Mouse (Mus musculus) olfactory bulb, adult 2 months (tissue): Measurements from ENCODE around the gene Cep295. TPM values are rescaled to one million over a fixed set of nuclear protein-coding genes. Genes with fewer than 3 reads are reported as not detected.
"Not testable (repeated sequence)": the region's sequence is repeated elsewhere in the genome, so short reads cannot be mapped to it uniquely, and the experiment has no call there.

ENCODE experiments used
- H3K27ac ChIP-seq: fragments of 200-500 bp; 2 replicates; pipeline ENCODE4 v1.5.1; 2012; ENCODE audit warnings: low read depth, low read length; ENCODE audit not compliant: insufficient read depth
- H3K4me1 ChIP-seq: fragments of 200-500 bp; 2 replicates; pipeline ENCODE4 v1.6.1; 2012; ENCODE audit warnings: low read length; ENCODE audit not compliant: control insufficient read depth, insufficient read depth
- H3K4me3 ChIP-seq: fragments of 200-500 bp; 2 replicates; pipeline ENCODE4 v1.5.1; 2012; ENCODE audit warnings: mild to moderate bottlenecking, low read depth, low read length, moderate library complexity; ENCODE audit not compliant: insufficient read depth
- CTCF ChIP-seq: fragments of 200-500 bp; IDR thresholded peaks from 2 replicates; pipeline ENCODE4 v1.5.1; 2012; ENCODE audit warnings: low read depth, mild to moderate bottlenecking, low read length, moderate library complexity; ENCODE audit not compliant: insufficient read depth
- POLR2A ChIP-seq: fragments of 200-500 bp; IDR thresholded peaks from 2 replicates; pipeline ENCODE4 v1.6.1; 2012; ENCODE audit warnings: mild to moderate bottlenecking, low read depth, low read length, moderate library complexity; ENCODE audit not compliant: insufficient read depth
- WGBS: fragments of 180-500 bp; shearing (Covaris S2); methylation state at CpG from one replicate; pipeline ENCODE4 v1.1.7; 2018; 5-methylcytosine and 5-hydroxymethylcytosine counted together
- polyA plus RNA-seq: library from polyadenylated mRNA; stranded (reverse); fragments of >200 nt; gene quantifications from 2 replicates; pipeline ENCODE4 v1.2.4, GENCODE M21; 2012; ENCODE audit warnings: low replicate concordance; ENCODE audit not compliant: missing spikeins, insufficient read depth, insufficient read length

Gene Cep295
- polyA plus RNA-seq, 1 experiment = not detected

- TF ChIP-seq CTCF = no peak
- TF ChIP-seq POLR2A = no peak
- H3K4me1 ChIP-seq = peaks cover 2% of the 10 kb centered on the region
- H3K4me3 ChIP-seq = no peak overlapping the region
- H3K27ac ChIP-seq = no peak overlapping the region
- 62% methylated on average over 4 of the region's 4 CpGs for WGBS
These were observed 48.2 kb downstream of the Cep295 start for GRCm38 (mm10) chr9:15309425-15309824.

DNA sequence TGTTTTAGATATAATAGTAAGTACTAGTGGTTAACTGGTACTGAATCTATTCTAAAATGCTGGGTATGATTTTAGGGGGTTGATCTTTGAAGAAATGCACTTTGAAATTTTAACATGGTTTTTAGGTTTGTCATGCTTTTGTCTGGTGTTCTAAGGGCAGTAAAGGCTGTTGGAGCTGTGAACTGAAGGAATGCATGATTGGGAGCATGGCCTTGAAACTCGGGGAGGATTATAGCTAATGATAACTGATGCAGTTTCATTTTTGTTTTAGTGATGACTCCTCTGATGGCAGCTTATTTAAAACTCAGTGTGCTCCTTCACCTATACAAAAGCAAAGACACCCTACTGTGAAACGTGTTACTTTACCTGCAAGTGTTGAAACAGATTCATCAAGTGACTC lies 49.3 kb downstream of the Cep295 start:
- H3K27ac ChIP-seq = no peak overlapping the region
- TF ChIP-seq POLR2A (no peak), CTCF (no peak)
- H3K4me3 ChIP-seq = no peak overlapping the region
- WGBS = 55% methylated on average over 2 of the region's 2 CpGs
- H3K4me1 ChIP-seq = peaks cover 2% of the 10 kb centered on the region

DNA sequence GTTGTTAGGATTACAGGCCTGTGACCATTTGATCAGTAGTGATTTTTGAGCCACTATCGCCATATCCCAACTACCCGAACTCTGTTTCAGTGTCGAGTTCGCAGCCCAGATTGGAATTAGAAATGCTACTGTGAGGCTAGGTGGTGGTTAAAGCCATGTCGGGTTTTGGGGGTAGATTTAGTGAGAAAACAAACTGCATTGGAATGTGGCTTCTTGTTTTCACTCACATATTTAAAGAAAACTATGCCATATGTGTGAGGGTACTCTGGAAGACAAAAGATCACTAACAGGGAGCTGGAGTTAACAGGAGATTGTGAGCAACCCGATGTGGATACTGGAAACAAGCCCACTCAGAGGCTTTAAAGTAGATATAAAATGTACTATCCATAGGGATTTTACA lies 50.3 kb downstream of the Cep295 start:
- WGBS = 7% methylated on average over 6 of the region's 6 CpGs
- Histone ChIP-seq H3K27ac (no peak overlapping the region), H3K4me1 (peaks cover 2% of the 10 kb centered on the region), H3K4me3 (peak overlapping the region; percentile 35)
- no peak for TF ChIP-seq CTCF
- TF ChIP-seq POLR2A = no peak

- Histone ChIP-seq H3K4me3 (peak within 1 kb of the TSS; percentile 55), H3K4me1 (peaks cover 2% of the 10 kb centered on the region), H3K27ac (no peak within 1 kb of the TSS)
- TF ChIP-seq CTCF (no peak), POLR2A (no peak)
- WGBS = under 1% methylated on average over 35 of the region's 35 CpGs
These were observed 51.0 kb downstream of the Cep295 start, which contains the start of gene 4931406C07Rik for GRCm38 (mm10) chr9:15306398-15307119. Gene 4931406C07Rik, minus strand, starts transcription at chr9:15306448.

DNA sequence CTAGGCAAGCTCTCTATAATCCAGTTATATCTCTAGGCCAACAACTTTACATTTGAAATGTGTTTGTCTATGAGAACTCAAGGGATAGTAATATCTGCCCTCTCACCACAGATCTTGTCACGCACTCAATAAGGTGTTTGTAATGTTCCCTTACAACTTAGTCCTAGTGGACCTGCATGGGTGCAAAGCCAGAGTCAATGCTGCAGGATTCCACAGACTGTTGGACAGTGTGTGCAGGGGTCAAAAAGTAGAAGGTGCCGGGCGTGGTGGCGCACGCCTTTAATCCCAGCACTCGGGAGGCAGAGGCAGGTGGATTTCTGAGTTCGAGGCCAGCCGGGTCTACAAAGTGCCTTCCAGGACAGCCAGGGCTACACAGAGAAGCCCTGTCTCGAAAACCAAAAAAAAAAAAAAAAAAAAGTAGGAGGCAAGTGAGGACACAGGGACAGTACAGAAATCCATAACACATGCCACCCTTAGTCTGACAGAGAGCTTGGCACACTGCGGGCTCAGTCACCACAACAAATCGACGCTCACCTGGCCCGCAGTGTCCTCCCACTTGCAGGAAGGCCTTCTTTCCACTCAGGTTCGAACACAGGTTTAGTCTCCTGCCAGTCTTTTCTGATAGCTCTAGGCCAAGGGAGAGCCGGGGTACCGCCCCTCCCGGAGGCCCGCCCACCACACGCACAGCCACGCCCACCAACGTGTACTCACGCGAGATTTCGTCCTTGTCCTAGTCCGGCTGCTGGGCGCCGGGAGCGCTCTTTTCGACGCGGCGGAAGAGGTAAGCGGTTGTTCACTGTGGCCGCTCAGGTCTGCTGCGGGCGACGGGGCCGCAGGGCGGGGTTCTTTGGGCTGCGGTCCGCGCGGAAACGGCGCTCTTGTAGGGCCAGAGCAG lies 51.8 kb downstream of the Cep295 start, which contains the start of gene Taf1d:
Gene Taf1d (plus strand): TSS at position 712 of the 895 bp plus-strand sequence.
- no peak for TF ChIP-seq CTCF
- TF ChIP-seq POLR2A = peak; percentile 94
- H3K4me1 ChIP-seq = peaks cover 6% of the 10 kb centered on the region
- H3K4me3 ChIP-seq = peak within 1 kb of the TSS; percentile 55
- WGBS = 11% methylated on average over 45 of the region's 45 CpGs
- no peak within 1 kb of the TSS for H3K27ac ChIP-seq

DNA sequence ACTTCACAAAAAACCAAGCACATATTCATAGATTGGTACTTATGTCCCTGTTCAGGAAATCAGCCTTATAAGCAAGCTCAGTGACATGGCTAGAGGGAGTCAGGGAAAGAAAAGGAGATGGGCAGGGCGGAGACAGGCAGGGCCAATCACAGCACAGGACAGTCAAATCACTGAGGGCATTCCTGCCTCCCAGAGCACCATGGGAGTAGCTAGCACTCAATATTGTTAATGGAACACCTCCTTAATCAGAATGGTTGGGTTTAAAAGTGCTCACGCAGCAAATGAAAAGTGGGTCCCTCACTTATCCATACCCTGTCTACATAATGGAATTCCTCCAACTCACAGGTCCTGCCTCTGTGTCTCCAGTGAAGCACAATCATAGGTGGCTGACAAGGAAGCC lies 54.7 kb downstream of the Cep295 start:
- peaks cover 6% of the 10 kb centered on the region for H3K4me1 ChIP-seq
- no peak overlapping the region for H3K4me3 ChIP-seq
- no peak overlapping the region for H3K27ac ChIP-seq
- WGBS = 73% methylated on average over 2 of the region's 2 CpGs
- TF ChIP-seq POLR2A = no peak
- TF ChIP-seq CTCF = no peak

DNA sequence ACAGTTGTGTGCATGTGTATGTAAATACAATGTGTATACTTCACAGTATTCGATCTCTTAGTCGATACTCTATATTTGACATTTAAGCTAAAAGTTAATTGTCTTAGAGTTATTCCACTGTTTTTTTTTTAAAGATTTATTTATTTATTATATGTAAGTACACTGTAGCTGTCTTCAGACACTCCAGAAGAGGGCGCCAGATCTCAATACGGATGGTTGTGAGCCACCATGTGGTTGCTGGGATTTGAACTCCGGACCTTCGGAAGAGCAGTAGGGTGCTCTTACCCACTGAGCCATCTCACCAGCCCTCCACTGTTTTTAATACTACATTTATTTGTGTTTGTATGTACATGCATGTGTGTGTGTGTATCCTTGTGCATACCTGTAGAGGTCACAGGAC lies 55.6 kb downstream of the Cep295 start:
- 77% methylated on average over 6 of the region's 6 CpGs for WGBS

GRCm38 (mm10) chr9:15301399-15301798 lies 56.2 kb downstream of the Cep295 start:
- Histone ChIP-seq H3K27ac (peak overlapping the region; percentile 17; the same call in 1 of the 2 replicates), H3K4me3 (no peak overlapping the region), H3K4me1 (peaks cover 6% of the 10 kb centered on the region)
- 34% methylated on average over 6 of the region's 6 CpGs for WGBS
- TF ChIP-seq POLR2A (no peak), CTCF (no peak)

More for the DNA sequence above, 55.6 kb downstream of the Cep295 start:
- H3K4me1 ChIP-seq, H3K4me3 ChIP-seq, H3K27ac ChIP-seq: not testable (repeated sequence)

- no peak overlapping the region for H3K4me3 ChIP-seq
- H3K4me1 ChIP-seq = peaks cover 4% of the 10 kb centered on the region; the same call in 1 of the 2 replicates
- no peak for TF ChIP-seq CTCF
- TF ChIP-seq POLR2A = no peak
- H3K27ac ChIP-seq = no peak overlapping the region
- WGBS = 83% methylated on average over 5 of the region's 5 CpGs
These were observed 57.5 kb downstream of the Cep295 start for GRCm38 (mm10) chr9:15300056-15300455.
